Mouse (Mus musculus): ENCODE results near the gene Fxr2. TPM values are rescaled to one million over a fixed set of nuclear protein-coding genes. Genes with fewer than 3 reads are reported as not detected.
A peak's percentile ranks its signal among the peaks of the same experiment; 100 is the strongest.

Gene Fxr2
- 41.3 and 41.5 TPM in 2 replicates for polyA plus RNA-seq (2015; fragmentation: Nextera tagmentation; extraction: Ambion mirVana)

DNA sequence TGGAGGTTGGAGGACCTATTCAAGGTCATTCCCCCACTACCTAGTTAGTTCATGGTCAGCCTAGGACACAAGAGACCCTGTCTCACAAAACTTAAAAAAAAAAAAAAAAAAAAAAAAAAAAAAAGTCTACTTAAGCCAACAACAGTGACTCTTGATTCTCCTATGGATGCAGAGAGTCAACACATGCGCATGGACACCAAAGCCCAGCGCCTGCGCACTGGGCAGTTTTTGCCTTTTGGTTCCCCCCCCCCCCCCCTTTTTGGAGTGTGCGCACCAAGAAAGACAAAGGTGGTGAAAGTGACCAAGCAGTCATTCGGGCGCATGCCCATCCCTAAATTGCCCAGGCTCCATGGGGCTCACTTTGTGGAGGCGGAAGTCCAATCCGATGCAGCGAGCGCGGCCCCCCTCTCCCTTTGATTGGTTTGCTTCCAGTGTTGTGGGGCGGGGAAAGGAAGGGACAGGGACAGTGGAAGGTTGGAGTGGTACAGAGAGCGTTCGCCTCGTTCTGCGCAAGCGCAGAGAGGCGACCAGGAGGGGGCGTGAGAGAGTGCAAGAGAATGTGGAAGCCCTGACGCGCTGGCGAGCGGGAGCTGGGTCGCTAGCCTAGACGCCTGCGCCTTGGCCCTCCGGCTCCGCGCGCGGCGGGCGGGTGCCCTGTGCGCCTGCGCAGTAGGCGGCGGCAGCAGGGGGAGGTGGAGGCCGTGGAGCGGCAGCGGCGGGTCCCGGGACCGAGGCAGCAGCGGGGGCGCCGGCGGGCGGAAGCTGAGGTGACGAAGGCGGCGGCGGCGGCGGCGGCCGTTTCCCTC is at the start of gene Fxr2:
Gene Fxr2 (plus strand): TSS at position 707 of the 806 bp plus-strand sequence.
- H3K4me1 ChIP-seq (replicated peaks) = peaks cover 33% of the 10 kb centered on the region
- peak within 1 kb of the TSS; percentile 95 for H3K27ac ChIP-seq (replicated peaks)
- no peaks in the 10 kb centered on the region for H3K27me3 ChIP-seq
- peak; percentile 100 for ATAC-seq (ENCODE audit: low FRiP score, low read depth)
- peak within 1 kb of the TSS; percentile 78 for H3K4me2 ChIP-seq
- H3K36me3 ChIP-seq = peaks cover 4% of the 10 kb centered on the region; the same call in 1 of the 2 replicates
- WGBS = under 1% methylated on average over 36 of the region's 56 CpGs
- no peaks in the 10 kb centered on the region for H3K9me3 ChIP-seq
- peak within 1 kb of the TSS; percentile 94 for H3K4me3 ChIP-seq
- peak within 1 kb of the TSS; percentile 99 for H3K9ac ChIP-seq

DNA sequence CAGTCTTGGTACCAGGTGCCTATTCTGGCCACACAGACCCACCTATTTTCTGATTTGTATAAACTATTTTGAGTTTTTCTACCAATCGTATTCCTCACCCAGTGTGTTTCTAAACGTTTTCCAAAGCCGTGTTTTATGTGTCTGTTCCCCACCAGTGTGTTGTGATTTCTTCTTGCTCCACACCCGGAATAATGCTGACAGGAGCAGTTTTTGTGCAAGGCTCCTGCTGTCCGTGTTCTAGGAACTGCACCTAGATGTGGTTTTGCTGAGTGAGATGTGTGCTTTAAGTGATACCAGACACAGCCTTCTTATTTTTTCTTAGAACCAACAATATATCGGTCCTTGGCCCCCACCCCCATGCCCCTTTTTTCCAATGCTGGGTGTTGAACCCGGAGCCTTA is 48.8 kb upstream of the Fxr2 start:
- no peaks in the 10 kb centered on the region for H3K27me3 ChIP-seq
- no peak overlapping the region for H3K4me3 ChIP-seq
- peaks cover 19% of the 10 kb centered on the region for H3K36me3 ChIP-seq
- no peak for ATAC-seq (ENCODE audit: low FRiP score, low read depth)
- no peak overlapping the region for H3K9ac ChIP-seq
- H3K27ac ChIP-seq (replicated peaks) = no peak overlapping the region
- H3K4me2 ChIP-seq = no peak overlapping the region
- peaks cover 18% of the 10 kb centered on the region for H3K4me1 ChIP-seq (replicated peaks)
- no peaks in the 10 kb centered on the region for H3K9me3 ChIP-seq
- WGBS = 84% methylated on average over 7 of the region's 7 CpGs

DNA sequence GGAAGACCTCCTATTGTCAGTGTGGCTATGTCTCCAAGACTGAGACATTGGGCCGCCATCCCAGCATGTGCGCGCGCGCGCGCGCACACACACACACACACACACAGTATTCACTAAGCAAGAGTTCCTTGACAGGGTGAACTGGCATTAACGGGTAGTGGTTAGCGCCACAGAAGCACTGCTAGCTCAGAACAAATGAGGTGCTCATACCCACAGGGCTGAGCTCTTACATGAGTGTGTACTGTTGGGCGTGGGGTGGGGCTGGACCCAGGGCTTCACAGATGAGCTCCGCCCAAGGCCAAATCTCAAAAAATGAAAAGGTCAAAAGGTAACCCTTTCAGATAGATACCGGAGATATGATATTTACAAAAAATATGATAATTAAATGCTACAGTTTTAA is 47.9 kb upstream of the Fxr2 start:
- Histone ChIP-seq H3K4me1 (replicated peaks) (peaks cover 12% of the 10 kb centered on the region), H3K36me3 (peaks cover 28% of the 10 kb centered on the region), H3K4me2 (no peak overlapping the region), H3K4me3 (no peak overlapping the region), H3K9ac (no peak overlapping the region), H3K27ac (replicated peaks) (no peak overlapping the region), H3K27me3 (no peaks in the 10 kb centered on the region), H3K9me3 (no peaks in the 10 kb centered on the region)
- WGBS = 95% methylated on average over 13 of the region's 13 CpGs
- ATAC-seq (ENCODE audit: low FRiP score, low read depth) = no peak

DNA sequence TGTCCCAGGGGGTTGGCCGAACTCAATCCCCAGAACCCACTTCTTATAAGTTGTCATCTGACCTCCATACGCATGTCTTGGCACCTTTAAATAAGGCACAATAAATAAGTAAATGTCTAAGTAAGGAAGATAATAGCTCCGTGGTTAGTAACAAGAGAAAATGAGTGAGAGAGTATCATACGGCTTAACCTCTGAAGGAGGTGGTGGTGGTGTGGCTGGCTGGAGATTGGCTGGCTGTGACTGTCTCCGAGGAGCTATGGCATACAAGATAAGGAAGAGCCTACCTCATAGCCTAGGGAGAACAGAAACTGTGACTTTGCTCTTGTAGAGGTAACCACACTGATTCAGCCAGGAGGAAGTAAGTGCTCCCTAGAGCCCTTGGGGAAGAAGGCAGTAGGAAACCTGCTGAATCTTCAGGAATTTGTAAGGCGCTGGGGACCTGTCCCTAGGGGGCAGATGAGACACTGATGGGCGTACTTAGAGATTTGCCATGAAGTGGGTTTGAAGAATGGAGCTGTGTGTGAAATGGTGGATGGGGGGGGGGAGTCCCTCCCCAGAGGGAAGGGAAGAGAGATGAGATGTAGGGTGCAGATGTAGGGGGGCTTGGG is 47.0 kb upstream of the Fxr2 start:
- Histone ChIP-seq H3K27me3 (no peaks in the 10 kb centered on the region), H3K9ac (no peak overlapping the region), H3K4me1 (replicated peaks) (peaks cover 12% of the 10 kb centered on the region), H3K4me3 (no peak overlapping the region), H3K27ac (replicated peaks) (no peak overlapping the region), H3K4me2 (no peak overlapping the region), H3K9me3 (no peaks in the 10 kb centered on the region), H3K36me3 (peaks cover 35% of the 10 kb centered on the region)
- no peak for ATAC-seq (ENCODE audit: low FRiP score, low read depth)
- WGBS = 82% methylated on average over 7 of the region's 7 CpGs

DNA sequence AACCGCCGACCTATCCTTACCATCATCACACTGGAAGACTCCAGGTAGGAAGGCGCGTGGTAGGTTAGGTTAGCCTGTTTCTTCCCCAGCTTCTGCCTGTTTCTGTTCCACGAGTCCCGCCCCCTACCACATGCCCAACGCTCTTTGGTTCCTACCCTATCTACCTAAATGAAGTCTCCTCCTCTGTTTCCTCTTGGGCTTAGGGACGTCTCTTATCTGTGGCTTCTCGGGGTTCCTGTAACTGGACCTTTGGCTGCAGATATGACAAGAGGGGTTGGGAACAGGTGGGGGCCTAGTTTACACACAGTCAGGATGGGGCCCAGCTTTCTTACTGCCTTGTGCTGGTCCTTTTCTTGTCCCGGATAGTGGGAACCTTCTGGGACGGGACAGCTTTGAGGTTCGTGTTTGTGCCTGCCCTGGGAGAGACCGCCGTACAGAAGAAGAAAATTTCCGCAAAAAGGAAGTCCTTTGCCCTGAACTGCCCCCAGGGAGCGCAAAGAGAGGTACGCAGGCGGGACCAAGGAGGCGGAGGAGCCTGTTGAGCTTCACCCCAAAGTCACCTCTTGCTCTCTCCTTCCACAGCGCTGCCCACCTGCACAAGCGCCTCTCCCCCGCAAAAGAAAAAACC is 43.5 kb upstream of the Fxr2 start:
- Histone ChIP-seq H3K4me3 (no peak overlapping the region), H3K4me1 (replicated peaks) (no peaks in the 10 kb centered on the region; the same call in 1 of the 2 replicates), H3K27ac (replicated peaks) (no peak overlapping the region), H3K9ac (no peak overlapping the region), H3K27me3 (no peaks in the 10 kb centered on the region), H3K36me3 (peaks cover 35% of the 10 kb centered on the region), H3K4me2 (no peak overlapping the region), H3K9me3 (no peaks in the 10 kb centered on the region)
- no peak for ATAC-seq (ENCODE audit: low FRiP score, low read depth)
- 94% methylated on average over 22 of the region's 22 CpGs for WGBS

DNA sequence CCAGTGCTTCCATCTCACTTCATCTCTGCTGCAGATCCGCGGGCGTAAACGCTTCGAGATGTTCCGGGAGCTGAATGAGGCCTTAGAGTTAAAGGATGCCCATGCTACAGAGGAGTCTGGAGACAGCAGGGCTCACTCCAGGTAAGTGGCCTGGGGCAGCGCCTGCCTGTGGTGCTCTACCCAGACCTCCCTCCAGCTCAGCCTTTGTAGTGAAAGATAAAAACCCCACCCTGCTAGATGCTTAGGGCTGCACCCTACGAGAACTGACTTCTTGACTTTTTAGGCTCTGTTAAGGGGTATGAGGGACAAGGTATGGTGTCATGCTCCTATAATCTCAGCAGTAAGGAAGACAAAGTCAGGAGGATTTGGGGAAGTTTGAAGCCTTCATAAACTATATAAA is 42.2 kb upstream of the Fxr2 start:
- no peak for ATAC-seq (ENCODE audit: low FRiP score, low read depth)
- Histone ChIP-seq H3K4me1 (replicated peaks) (no peaks in the 10 kb centered on the region; the same call in 1 of the 2 replicates), H3K9ac (no peak overlapping the region), H3K4me2 (no peak overlapping the region), H3K9me3 (no peaks in the 10 kb centered on the region), H3K36me3 (peaks cover 35% of the 10 kb centered on the region), H3K4me3 (no peak overlapping the region), H3K27me3 (no peaks in the 10 kb centered on the region), H3K27ac (replicated peaks) (no peak overlapping the region)
- WGBS = 94% methylated on average over 8 of the region's 8 CpGs

DNA sequence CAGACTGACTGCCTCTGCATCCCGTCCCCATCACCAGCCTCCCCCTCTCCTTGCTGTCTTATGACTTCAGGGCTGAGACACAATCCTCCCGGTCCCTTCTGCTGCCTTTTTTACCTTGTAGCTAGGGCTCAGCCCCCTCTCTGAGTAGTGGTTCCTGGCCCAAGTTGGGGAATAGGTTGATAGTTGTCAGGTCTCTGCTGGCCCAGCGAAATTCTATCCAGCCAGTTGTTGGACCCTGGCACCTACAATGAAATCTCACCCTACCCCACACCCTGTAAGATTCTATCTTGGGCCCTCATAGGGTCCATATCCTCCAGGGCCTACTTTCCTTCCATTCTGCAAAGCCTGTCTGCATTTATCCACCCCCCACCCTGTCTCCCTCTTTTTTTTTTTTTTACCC is 41.4 kb upstream of the Fxr2 start:
- Histone ChIP-seq H3K9ac (no peak overlapping the region), H3K4me1 (replicated peaks) (no peaks in the 10 kb centered on the region; the same call in 1 of the 2 replicates), H3K4me2 (no peak overlapping the region), H3K9me3 (no peaks in the 10 kb centered on the region), H3K27ac (replicated peaks) (peak overlapping the region; percentile 59; the same call in 1 of the 2 replicates), H3K36me3 (peaks cover 35% of the 10 kb centered on the region), H3K4me3 (no peak overlapping the region), H3K27me3 (no peaks in the 10 kb centered on the region)
- 85% methylated on average over 3 of the region's 3 CpGs for WGBS
- no peak for ATAC-seq (ENCODE audit: low FRiP score, low read depth)

DNA sequence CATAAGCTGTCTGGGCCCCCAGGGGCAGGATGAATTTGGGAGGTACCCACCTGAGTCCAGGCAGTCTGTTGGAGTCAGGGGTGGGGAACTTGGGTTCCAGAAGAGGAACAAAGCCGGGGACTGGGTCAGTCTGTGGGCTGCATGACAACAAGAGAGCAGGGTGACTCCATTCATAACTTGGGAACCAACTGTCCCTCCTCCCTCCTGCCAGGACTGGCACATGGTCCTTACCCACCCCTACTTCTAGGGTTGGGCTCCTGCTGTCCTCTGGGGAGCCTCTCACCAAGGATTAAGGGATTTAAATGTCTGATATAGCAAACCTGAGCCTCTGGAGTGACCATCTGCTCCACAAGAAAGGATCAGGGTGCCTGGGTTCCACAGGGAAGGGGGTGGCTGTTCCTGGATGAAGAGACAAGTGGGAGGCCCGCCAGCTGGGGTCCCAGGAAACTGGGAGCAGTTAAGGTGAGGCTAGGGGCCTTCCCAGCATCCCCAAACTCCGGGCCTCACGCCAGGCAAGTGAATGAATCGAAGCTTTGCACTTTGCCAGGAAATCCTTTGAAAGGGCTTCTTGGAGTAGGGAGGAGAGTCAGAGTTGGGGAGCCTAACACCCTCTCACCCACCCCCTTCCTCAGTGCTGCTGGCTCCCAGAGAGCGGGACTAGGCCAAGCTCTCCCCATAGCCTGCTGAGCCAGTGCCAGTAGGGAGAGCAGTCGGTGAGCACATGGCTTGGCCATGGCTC is 40.7 kb upstream of the Fxr2 start:
- peaks cover 35% of the 10 kb centered on the region for H3K36me3 ChIP-seq

DNA sequence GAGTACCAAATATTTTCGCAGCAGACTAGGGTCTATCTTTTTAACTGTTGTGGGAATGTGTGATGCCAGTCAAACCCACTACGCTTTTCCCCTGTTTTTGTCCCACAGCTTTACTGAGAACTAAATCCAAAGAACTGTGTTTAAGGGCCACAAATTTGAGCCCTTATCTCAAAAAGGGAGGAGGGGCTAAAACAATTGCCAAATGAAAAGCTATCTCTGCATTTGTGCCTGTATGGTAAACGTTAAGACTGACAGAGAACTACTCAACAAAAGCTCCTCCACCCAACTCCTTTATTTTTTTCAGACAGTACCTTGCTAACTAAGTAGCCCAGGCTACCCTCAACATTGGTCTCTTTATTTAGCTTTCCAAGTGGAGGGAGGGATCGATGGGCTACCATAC is 40.0 kb upstream of the Fxr2 start:
- no peak overlapping the region for H3K4me2 ChIP-seq
- no peaks in the 10 kb centered on the region for H3K27me3 ChIP-seq
- WGBS = 89% methylated on average over 4 of the region's 4 CpGs
- H3K4me3 ChIP-seq = no peak overlapping the region
- H3K36me3 ChIP-seq = peaks cover 28% of the 10 kb centered on the region
- no peaks in the 10 kb centered on the region; the same call in 1 of the 2 replicates for H3K4me1 ChIP-seq (replicated peaks)
- no peaks in the 10 kb centered on the region for H3K9me3 ChIP-seq
- no peak overlapping the region for H3K9ac ChIP-seq
- no peak for ATAC-seq (ENCODE audit: low FRiP score, low read depth)
- peak overlapping the region; percentile 59 for H3K27ac ChIP-seq (replicated peaks)

More for the DNA sequence above, 40.7 kb upstream of the Fxr2 start:
- Histone ChIP-seq H3K4me2 (no peak overlapping the region), H3K4me3 (no peak overlapping the region), H3K27me3 (no peaks in the 10 kb centered on the region), H3K27ac (replicated peaks) (peak overlapping the region; percentile 59), H3K9ac (no peak overlapping the region), H3K9me3 (no peaks in the 10 kb centered on the region), H3K4me1 (replicated peaks) (no peaks in the 10 kb centered on the region; the same call in 1 of the 2 replicates)
- WGBS = 76% methylated on average over 7 of the region's 7 CpGs
- ATAC-seq (ENCODE audit: low FRiP score, low read depth) = peak; percentile 88

DNA sequence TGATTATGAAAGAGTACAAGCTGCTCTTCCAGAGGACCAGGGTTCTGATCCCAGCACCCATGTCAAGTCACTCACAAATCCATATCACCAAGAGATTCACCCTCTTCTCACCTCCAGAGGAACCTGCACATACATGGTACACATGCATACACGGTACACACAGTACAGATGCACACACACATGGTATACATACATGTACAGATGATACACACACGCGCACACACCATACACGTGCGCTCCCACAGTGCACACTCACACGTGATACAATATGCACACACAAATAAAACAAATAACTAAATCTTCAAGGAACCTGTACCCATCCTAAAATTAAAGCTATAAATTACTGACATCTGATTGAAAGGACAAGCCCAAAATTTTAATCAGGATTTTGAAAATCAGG is 37.9 kb upstream of the Fxr2 start:
- ATAC-seq (ENCODE audit: low FRiP score, low read depth) = no peak
- 96% methylated on average over 6 of the region's 6 CpGs for WGBS
- Histone ChIP-seq H3K9ac (no peak overlapping the region), H3K27me3 (no peaks in the 10 kb centered on the region), H3K4me1 (replicated peaks) (peaks cover 8% of the 10 kb centered on the region), H3K4me2 (no peak overlapping the region), H3K36me3 (peaks cover 15% of the 10 kb centered on the region), H3K9me3 (no peaks in the 10 kb centered on the region), H3K4me3 (no peak overlapping the region), H3K27ac (replicated peaks) (no peak overlapping the region)

DNA sequence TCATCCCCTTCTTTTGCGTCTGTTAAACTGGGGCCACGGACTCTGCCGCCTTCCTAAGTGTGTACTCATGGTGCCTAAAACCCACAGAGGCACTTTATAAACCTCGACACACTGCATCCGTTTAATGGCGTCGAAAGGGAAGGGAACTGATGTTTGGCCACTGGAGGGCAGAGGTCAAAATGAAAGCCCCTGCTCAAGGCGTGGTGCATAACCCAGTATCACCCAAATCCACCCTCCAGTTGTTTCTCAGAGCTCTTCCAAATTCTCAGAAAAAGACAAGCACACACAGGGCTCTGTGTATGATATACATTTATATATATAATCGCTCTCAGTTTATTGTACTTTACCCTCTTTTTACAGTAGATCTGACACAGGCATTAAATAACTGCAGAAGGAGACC is 33.4 kb upstream of the Fxr2 start:
- WGBS = 10% methylated on average over 9 of the region's 9 CpGs
- no peak for ATAC-seq (ENCODE audit: low FRiP score, low read depth)
- H3K4me1 ChIP-seq (replicated peaks) = peaks cover 49% of the 10 kb centered on the region
- H3K27me3 ChIP-seq = no peaks in the 10 kb centered on the region
- peak overlapping the region; percentile 76; the same call in 1 of the 2 replicates for H3K27ac ChIP-seq (replicated peaks)
- H3K36me3 ChIP-seq = peaks cover 23% of the 10 kb centered on the region
- no peak overlapping the region for H3K4me3 ChIP-seq
- no peaks in the 10 kb centered on the region for H3K9me3 ChIP-seq
- H3K4me2 ChIP-seq = 0 out of 2 replicates have a peak overlapping the region, but pooled peaks have one; percentile 20
- H3K9ac ChIP-seq = no peak overlapping the region

Data from hindbrain, embryonic 15.5 days (tissue).